Mouse (Mus musculus): ENCODE measurements around the gene Mcur1.
A peak's percentile ranks its signal among the peaks of the same experiment; 100 is the strongest.

GRCm38 (mm10) chr13:43579740-43580139, 19.7 kb upstream of the Mcur1 start:
- TF ChIP-seq CTCF (IDR thresholded peaks at IDR 0.05; ENCODE audit: insufficient read depth, low read length), result peak; percentile 86
- no peak for TF ChIP-seq POLR2A (IDR thresholded peaks at IDR 0.05; ENCODE audit: borderline replicate concordance, extremely low read depth, low read depth, low read length)
